Mouse (Mus musculus) thymus, postnatal 36 days (tissue): ENCODE measurements around the gene 4930503B20Rik.

ENCODE experiments used
- DNase-seq, 2 experiments: peaks; one replicate each; pipeline ENCODE4 v3.0.0; 2022; ENCODE audit warnings: mixed read lengths in 2 of 2

Gene 4930503B20Rik

DNA sequence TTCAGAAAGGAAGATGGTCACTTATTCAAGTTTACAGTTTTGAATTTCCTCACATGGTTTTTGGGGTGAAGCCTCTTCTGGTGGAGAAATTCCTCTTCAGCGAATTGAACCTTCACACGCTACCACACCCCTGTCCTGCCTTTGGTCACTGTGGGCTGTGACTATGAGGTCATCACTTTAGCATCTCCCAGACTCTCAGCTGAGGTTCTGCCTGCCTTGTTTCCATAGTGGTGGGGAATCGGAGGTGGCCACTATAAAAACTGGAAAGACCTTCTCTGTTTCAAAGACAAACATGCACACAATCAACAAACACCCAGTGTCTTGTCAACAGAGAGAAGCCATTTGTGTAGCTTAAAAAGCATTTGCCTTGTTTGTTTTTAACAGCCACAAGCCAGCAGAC lies at the start of gene 4930503B20Rik:
TSS of gene 4930503B20Rik (minus strand) at position 101 of the 400 bp plus-strand sequence.
- DNase-seq: no peak

- no peak for DNase-seq
These were observed 48.9 kb upstream of the 4930503B20Rik start for GRCm38 (mm10) chr3:146700051-146700450.

DNA sequence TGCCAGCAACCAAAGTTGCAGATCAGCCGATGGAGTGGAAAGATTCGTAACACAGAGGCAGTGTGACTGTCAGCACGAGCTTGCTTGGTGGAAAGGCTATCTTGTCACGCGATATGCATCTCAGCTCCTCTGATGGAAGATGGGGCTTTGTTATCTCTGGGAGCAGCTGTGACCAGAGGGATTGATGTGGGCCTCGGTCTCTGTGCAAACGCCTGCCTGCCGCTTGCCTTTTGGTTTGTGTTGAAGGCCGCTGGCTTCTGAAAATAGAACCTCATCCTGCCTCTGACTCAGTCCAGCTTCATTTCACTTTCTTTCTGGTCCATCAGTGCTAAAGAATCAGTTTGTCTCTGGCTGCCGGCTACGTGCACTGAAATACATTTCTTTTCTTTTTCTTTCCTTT lies 47.9 kb upstream of the 4930503B20Rik start:
- DNase-seq: no peak

- DNase-seq: no peak
These were observed 41.4 kb upstream of the 4930503B20Rik start for GRCm38 (mm10) chr3:146692547-146692946.

DNA sequence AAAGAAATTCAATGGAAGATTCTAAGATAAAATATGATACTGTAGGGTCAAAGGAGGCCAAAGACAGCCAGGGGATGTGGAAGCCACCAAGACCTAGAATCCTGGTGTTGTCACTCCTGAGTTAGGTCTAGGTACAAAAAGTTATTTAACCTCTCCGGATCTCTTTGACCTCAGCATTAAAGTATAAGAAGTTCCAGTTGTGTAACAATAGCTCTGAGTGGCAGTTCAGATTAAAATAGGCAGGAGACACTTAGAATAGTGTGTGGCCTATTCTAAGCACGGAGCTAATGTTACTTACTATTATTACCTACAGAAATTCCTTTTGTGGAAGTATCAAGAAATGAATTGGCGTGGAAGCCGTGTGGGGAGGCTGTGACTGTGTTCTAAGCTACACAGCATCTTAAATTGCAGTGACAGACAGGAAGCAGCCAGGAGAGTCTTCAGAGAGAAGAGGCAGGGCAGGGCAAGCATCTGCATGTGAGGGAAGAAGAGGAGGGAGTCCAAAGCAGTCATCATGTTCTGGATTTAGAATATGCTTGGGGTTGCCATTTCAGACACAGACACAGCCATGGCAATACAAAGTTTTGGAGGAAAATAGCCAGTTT lies 36.1 kb upstream of the 4930503B20Rik start:
- no peak for DNase-seq

DNA sequence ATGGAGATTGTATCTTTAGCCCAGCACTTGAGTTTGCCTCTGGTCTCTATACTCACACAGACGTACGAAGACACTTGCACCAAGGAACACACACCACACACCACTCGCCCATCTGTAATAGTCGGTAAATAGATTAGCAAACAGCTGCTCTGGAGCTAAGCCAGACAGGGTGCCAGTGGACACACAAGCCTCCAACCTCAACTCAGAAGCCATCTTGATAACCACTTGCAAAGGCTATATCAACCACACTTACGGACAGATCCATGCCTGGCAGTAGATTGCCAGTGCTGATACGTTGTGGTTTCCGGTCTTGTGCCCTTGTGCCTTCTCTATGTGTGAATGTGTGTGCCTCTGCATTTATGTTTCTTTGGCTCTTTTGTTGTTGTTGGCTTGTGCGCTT lies 35.3 kb upstream of the 4930503B20Rik start:
- DNase-seq: no peak

DNA sequence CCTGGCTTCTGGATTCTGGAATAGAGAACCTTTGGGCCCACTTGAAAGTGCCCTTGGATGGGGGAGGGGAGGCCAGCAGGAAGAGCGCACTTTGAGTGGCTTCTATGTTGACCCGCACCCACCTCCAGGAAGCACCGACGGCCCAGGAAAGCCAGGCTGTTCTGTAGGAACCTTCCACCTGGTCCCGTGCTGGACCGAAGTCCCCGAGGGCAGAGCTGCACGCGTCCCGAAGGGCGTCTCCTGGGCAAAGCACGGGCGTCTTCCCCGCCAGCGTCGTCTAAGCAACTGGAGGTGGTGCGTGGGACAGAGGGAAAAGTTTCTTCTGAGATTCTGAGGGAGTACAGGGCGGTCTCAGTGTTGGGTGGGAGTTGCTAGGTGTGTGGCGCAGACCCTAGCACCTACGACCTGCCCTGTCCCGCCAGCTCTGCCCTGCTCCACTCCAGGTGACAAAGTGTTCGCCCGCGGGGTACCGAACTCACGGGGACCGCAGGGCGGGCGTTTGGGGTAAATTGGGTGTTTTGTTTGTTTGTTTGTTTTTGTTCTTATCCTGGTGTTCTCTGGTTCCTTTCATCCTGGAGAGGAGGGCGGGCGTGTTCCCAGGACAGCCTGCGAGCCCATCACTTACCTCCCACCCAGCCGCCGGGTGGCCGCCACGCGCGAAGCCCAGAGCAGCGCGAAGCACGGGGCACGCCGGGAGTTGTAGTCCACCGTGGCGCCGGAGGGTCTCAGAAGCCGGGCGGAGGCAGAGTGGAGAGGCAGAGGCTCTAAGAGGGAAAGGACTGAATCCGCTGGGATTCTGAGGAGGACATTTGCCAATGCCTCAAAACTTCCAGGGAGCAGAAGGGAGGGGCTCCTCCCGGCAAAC lies 33.9 kb upstream of the 4930503B20Rik start, which contains the start of gene Samd13:
TSS of gene Samd13 (minus strand) at position 782 of the 865 bp plus-strand sequence.
- DNase-seq: peak; percentile 60 to 72

DNA sequence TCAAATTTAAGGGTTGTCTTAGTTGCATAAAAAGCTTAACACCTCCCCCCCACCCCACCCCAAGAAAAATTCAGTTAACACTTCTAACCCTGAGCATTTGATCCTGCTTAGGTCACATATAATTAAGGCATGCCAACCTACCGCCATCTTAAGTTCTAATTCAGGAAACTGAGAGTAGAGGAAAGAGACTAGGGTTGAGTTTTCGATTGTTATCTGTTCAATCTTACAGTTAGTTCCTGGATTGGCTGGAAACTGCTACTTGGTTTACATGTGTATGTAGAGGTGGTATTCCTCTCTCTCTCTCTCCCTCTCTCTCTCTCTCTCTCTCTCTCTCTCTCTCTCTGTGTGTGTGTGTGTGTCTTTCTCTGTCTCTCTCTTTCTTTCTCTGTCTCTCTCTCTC lies 32.0 kb upstream of the 4930503B20Rik start:
- no peak for DNase-seq

- DNase-seq: peak; percentile 26 to 40
These were observed 31.1 kb upstream of the 4930503B20Rik start for GRCm38 (mm10) chr3:146682140-146682651.

DNA sequence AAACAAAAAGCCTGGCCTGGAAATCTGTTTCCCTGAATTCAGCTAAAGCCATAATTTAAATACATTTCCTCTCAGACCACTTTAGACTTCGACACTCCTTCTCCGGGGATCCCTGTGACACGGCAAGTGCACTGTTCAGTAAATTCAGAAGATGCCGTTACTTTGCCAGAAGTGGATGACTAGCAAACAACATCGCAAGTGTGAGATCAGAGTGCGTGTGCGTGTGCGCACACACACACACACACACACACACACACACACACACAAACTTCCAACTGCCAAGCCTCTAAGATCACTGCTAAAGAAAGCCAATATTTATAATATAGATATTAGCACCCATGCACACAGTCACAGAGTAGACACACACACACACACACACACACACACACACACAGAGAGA lies 30.6 kb upstream of the 4930503B20Rik start:
- no peak for DNase-seq

GRCm38 (mm10) chr3:146680625-146681024 lies 29.5 kb upstream of the 4930503B20Rik start:
- no peak for DNase-seq

GRCm38 (mm10) chr3:146679646-146680045 lies 28.5 kb upstream of the 4930503B20Rik start:
- DNase-seq: no peak

DNA sequence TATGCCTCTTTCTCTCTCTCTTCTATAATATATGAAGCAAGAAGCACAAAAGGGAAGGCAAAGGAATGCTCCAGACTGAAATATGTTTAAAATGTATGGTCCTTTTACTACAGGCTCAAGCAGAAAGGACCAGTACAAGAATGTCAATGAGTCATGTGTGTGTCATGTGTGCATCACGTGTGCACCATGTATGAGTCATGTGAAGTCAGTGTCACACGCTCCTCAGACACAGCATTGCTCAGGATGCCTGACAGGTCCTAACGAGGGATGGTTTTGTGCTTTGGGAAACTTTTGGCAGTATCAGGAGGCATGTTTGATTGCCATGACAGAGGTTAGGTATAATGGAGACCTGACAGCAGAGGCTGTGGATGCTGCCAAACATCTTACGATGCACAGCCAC lies 25.1 kb upstream of the 4930503B20Rik start:
- DNase-seq: no peak

DNA sequence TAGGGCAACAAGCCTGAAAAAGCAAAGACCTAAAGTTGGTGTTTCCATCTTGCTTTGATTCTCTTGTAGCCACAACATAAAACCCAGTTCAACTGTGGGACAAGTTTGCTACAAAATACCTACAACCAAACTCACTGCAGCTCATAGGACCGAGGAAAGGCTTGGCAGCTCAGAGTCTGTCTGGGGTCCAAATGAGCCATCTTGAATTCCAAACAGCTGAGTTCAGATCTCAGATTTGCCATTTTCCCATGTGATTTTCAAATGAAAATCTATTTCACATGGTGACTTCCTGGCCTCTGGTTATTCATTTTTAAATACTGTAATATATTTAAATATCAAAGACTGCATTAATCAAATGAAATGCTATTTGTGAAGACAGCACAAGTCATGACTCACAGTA lies 24.0 kb upstream of the 4930503B20Rik start:
- DNase-seq: no peak

DNA sequence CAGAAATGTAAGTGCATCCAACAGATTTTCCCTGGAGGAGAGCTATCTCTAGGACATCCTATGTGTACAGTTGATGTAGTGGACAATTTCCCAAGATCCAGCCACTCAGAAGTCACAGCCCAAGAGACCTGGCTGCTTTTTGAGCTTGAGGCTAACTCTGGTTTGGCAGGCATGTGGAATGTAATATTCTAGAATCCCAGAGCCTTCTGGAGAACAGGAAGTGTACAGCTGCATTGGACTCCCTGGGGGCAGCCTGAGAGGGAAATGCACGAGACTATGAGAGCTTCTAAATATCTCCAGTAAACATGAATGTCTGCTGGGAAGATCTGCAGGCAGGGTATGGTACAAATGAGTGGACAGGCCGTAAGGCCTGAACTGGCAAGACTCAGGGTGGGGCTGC lies 20.0 kb upstream of the 4930503B20Rik start:
- DNase-seq: no peak

DNA sequence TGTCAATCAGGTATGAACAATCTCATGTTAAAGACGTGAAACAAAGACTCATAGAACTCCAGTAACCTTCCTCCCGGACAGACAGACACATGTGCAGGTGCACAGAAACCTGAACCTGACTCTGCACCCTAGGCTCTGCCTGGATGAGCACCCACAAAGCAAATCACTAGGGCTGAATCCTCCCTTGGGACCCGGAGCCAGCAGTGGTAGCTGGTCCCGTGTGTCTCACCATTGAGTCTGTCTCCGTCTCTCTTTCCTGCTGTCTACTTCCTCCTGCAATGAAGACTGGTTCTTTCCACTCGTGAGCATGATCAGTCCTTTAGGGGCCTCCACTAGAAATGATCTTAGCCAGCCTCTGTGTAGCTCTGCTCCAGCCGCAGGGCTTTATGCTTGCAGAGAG lies 10.8 kb upstream of the 4930503B20Rik start:
- no peak for DNase-seq

DNA sequence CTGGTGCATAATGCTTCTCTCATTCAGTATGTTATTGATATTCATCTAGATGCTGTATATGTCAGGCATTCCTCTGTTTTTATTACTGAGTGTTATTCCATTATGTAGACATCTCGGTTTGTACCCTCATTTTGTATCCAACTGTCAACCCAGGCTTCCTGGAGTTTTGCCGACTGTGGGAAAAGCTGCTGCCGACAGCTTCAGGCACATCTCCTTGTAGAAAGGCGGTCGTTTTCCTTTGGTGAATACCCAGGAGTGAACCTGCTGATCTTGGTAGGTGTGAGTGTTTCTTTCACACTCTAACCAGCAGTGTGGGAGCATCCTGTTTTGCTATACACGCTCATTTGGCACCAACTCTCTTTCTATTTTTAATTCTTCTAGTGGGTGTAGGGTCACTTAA lies 9.9 kb upstream of the 4930503B20Rik start:
- DNase-seq: no peak

DNA sequence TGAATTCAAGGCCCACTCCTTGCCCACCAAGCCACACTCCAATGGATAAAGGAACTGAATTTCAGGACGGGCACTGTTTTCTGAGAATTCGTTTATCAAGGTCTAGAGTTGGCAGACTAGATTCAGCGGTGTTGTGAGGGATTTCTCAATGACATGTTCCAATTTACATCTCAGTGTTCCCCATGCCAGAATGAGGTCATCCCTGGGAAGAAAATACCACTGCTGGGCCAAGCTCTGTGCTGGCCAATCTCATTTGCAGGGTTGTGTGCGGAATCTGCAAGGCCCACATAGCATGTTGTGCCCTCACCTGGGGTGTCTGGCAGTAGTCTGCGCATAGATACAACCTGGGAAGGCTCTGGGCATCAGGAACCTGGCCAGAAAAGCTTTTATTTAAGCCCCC lies 8.2 kb upstream of the 4930503B20Rik start:
- DNase-seq: no peak

DNA sequence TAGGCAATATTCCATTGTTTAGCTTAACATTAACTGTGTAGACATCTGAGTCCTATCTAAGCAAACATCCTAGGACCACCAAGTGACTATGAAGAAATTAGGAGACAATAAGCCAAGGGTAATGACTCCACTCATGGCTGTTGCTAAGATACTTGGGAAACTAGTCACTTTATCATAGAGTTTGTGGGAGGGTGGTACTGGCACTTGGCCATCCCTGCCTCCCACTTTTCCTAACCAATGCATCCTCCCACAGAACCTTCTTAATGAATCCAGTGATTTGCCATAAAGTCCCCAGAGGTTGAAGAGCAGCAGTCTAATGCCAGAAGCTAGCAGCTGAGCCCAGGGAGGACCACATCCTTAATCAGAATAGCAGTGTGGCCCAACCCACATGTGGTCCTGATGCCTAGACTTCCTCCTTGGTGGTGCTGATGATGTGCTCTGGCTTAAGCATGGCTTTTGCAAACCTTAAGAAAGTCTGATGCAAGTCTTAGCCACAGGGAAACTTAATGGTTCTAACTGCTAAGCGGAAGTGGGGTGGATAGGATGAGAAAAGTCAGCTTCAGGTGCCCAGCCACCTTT lies 7.0 kb upstream of the 4930503B20Rik start:
- DNase-seq: no peak

DNA sequence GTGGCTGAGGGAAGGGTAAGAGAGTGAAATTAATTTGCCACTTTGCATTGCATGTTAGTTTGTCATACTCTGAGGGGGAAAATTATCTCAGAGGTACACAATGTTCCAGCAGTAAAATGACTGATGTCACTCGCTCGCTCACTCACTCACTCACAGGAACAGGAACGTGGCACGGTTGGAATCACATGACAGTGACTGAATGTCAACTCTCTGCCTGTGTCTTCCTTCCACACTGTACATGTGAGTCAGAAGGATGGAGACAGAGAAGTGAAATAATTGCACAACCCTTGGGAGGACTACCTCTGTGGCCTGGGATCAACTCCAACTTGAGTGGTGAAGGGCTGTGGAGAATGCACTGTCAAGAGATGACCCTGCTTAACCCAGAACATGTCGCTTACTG lies 6.3 kb upstream of the 4930503B20Rik start:
- no peak for DNase-seq

DNA sequence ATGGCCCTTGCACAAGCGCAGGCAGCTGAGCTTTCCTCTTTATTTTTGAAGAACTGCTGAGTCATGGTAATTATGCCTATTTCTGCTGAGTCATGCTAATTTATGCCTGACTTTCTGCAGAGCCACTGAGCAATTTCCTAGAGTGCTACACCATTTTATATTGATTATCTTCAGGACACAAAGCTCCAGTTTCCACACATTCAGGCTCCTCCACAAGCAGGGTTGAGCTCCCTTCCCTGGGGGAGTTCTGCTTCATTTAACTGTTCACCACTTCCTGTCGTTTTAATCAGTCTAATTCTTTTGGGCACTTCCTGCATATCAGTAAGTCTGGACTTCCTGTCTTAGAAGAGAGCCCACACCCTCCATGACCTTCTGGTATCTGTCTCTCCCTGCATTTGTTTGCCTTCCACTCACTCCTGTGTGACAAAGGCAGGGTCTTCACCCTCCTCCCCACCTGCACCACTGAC lies 4.0 kb upstream of the 4930503B20Rik start:
- DNase-seq: no peak

DNA sequence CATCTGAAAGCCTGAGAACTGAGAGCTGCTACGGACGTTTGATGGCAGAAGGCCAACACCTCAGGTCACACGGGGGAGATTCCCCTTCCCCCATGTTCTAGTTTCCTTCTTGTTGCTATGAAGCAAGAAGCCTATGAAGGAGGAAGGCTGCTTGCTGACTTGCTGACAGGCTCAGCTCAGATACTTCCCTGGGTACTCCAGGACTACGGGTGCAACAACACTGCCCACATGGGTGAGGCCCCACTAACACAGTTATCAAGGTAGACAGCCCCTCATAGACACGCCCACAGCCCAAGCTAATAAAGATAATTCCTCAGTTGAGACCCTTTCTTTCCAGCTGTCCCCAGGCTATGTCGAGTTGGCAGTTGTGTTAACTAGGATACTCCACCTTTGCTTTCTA lies 2.6 kb upstream of the 4930503B20Rik start:
- DNase-seq: no peak

- no peak for DNase-seq
These were observed 1.3 kb upstream of the 4930503B20Rik start for GRCm38 (mm10) chr3:146652431-146652830.

DNA sequence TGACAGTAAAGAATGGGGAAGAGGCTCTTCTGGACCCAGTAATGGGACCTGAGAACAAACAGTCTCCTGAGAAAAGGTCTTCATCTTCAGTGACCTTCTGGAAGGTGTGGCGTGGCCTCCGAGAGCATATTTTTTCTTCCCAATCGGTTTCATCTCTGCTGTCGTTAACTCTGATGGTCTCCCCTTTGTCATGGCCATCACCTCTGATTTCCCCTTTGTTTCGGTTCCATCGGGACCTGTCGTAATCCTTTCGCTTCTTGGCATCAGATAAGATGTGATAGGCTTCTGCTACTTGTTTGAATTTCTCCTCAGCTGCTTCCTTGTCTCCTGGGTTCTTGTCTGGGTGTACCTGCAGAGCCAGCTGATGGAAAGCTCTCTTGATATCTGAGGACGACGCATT lies 401 bp downstream of the 4930503B20Rik start:
- DNase-seq: no peak
